Mouse (Mus musculus): ENCODE measurements around the gene Gm12790. TPM values are rescaled to one million over a fixed set of nuclear protein-coding genes. Genes with fewer than 3 reads are reported as not detected.
"Not testable (repeated sequence)": the region's sequence is repeated elsewhere in the genome, so short reads cannot be mapped to it uniquely, and the experiment has no call there.

The Gm12790 gene
- total RNA-seq (2021), result not detected
- long read RNA-seq, experiment 1, result 0 reads
- long read RNA-seq, experiment 2, result 0 reads

DNA sequence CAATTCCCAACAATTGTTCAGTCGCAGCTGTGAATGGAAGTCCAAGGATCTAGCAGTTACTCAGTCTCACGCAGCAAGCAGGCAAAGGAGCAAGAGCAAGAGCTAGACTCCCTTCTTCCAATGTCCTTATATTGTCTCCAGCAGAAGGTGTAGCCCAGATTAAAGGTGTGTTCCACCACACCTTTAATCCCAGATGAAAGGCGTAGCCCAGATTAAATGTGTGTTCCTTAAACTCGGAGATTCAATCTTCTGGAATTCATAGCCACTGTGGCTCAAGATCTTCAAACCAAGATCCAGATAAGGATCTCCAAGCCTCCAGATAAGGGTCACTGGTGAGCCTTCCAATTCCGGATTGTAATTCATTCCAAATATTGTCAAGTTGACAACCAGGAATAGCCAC, at the start of gene Gm12790:
TSS of gene Gm12790 (minus strand) at position 101 of the 400 bp plus-strand sequence.
- intact Hi-C loops (cut with DNase I); H3K4me3 ChIP-seq; H3K27ac ChIP-seq; DNase-seq (ENCODE audit: extremely low spot score in 1 of 2, low spot score in 2 of 2): not testable (repeated sequence)

DNA sequence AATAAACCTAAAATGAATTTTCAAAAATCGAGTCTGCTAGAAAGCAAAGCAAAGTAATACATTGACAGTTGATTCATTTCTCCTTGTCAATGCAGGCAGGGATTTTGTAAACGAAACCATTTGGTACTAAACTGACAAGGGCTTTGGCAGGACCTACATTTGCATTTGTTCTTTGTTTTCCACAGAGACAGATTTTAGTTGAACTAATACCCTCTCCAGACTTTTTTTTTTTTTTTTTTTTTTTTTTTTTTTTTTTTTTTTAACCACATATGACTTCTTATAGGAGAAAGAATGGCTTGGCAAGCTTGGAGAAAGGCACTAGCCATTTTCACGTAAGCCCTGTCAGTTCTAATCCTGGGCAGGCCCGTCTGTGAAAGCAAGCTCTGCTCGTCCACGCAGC, 45.8 kb upstream of the Gm12790 start:
- DNase-seq (ENCODE audit: extremely low spot score in 1 of 2, low spot score in 2 of 2), result no peak
- TF ChIP-seq CTCF (IDR thresholded peaks at IDR 0.05), result no peak
- intact Hi-C loops (cut with DNase I), result no loop called here
- Histone ChIP-seq H3K27ac (no peak overlapping the region), H3K4me3 (no peak overlapping the region)

DNA sequence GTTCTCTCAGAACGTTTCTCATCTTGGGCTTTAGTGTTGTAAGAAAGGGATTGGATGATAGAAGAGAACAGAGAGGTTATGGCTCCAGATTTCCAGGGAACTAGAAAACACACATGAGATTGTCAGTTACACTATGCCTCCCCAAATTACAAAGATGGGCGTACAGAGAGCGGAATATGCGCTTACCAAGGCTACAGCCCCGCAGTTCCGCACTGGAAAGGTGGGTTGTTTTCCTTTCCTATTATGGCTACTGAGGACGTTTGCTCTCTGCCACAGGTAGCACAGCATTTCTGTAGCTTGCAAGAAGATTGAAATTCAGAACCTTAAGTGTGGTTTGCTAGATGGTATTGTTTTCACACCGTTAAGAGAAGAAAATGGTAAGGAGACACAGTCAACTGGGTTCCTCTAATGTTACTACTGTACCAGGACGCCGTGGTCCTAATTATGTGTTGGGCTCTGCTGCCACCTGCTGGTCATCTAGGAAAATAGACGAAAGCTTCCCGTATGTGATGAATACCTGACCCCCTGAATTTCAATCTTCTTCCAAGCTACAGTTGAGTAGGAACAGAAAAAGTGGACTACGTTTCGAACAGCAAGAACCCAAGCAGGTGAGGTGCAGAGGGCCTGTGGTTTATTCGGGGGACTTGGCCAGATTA, 17.5 kb upstream of the Gm12790 start:
- no peak overlapping the region for H3K27ac ChIP-seq
- intact Hi-C loops (cut with DNase I), result loop anchor here (2.0 to 5.0 kb wide), 4 partner anchors 136 to 646 kb away; no protein-coding TSS in a partner anchor
- peak; percentile 71 to 72 for DNase-seq (ENCODE audit: extremely low spot score in 1 of 2, low spot score in 2 of 2)
- TF ChIP-seq CTCF (IDR thresholded peaks at IDR 0.05), result peak; percentile 74
- no peak overlapping the region for H3K4me3 ChIP-seq

DNA sequence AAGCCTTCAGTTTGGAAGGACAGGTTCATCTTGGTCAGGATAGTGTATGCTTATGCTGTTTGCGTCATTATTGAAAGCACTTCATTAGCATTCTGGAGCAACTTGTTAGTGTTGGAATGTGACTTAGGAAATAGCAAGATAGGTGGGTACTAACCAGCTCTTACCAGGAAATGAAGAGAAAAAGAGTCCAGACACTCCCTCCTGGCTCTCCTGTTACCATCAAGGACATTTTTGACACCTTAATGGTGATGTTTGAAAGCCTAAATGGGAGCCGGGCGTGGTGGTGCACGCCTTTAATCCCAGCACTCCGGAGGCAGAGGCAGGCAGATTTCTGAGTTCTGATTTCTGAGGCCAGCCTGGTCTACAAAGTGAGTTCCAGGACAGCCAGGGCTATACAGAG, 16.6 kb upstream of the Gm12790 start:
- TF ChIP-seq CTCF (IDR thresholded peaks at IDR 0.05), result no peak
- Histone ChIP-seq H3K4me3 (no peak overlapping the region), H3K27ac (no peak overlapping the region)
- DNase-seq (ENCODE audit: extremely low spot score in 1 of 2, low spot score in 2 of 2), result no peak
- intact Hi-C loops (cut with DNase I), result loop anchor here (5.0 kb wide), 2 partner anchors 135 to 645 kb away; no protein-coding TSS in a partner anchor

- intact Hi-C loops (cut with DNase I); H3K27ac ChIP-seq; DNase-seq (ENCODE audit: extremely low spot score in 1 of 2, low spot score in 2 of 2); H3K4me3 ChIP-seq: not testable (repeated sequence)
Observed at GRCm38 (mm10) chr4:101986326-101986725, 5.5 kb upstream of the Gm12790 start, which contains the start of gene Gm12789. TSS of gene Gm12789 (plus strand) at chr4:101986626.

- TF ChIP-seq CTCF (IDR thresholded peaks at IDR 0.05), result no peak
- intact Hi-C loops (cut with DNase I), result no loop called here
- Histone ChIP-seq H3K4me3 (no peak overlapping the region), H3K27ac (no peak overlapping the region)
- no peak for DNase-seq (ENCODE audit: extremely low spot score in 1 of 2, low spot score in 2 of 2)
Observed at GRCm38 (mm10) chr4:101985678-101986077, 4.8 kb upstream of the Gm12790 start.

DNA sequence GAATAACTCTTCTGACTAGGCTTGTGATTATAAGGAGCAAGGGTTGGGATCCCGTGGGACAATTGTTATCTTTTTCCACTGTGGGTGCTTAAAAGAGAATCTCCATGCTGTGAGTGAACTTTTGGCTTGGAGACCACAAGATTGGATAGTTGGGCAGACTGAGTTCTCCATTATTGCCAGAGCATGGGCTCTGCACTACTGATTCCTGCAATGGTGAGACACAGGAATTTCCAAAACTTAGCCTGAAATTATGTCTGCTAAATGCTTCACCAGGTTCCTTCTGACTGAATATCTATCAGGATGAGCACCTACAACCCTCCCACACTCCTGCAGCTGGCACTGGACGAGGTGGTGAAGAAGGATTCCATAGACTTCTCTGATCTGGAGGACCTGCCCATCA, 40.7 kb downstream of the Gm12790 start, which contains the start of gene Gm12794:
TSS of gene Gm12794 (plus strand) at position 301 of the 400 bp plus-strand sequence.
- DNase-seq (ENCODE audit: extremely low spot score in 1 of 2, low spot score in 2 of 2); H3K4me3 ChIP-seq; intact Hi-C loops (cut with DNase I); H3K27ac ChIP-seq: not testable (repeated sequence)

Other genes with a start within 250 kb of the Gm12790 start
- not detected for gene B020004J07Rik, start 137.0 kb downstream of the Gm12790 start, total RNA-seq (2021)
- gene C130073F10Rik, start 87.3 kb downstream of the Gm12790 start, total RNA-seq (2021), result not detected
- gene Gm12800, start 71.9 kb downstream of the Gm12790 start, total RNA-seq (2021), result not detected
- gene Gm12794, start 40.6 kb downstream of the Gm12790 start, total RNA-seq (2021), result not detected
- gene Gm12789, start 5.6 kb upstream of the Gm12790 start, total RNA-seq (2021), result not detected
- 100 to 1,000 TPM; 123 to 127 TPM for gene Pde4b, start 106.5 kb upstream of the Gm12790 start, total RNA-seq (2021)